Mouse (Mus musculus) bone marrow macrophage, adult 2 months (primary cell): ENCODE measurements around the gene Mettl22.

ENCODE experiments used
- CTCF ChIP-seq: IDR thresholded peaks from 2 replicates; pipeline ENCODE4 v1.5.1; 2012; ENCODE audit warnings: low read depth, mild to moderate bottlenecking, low read length, moderate library complexity
- POLR2A ChIP-seq: IDR thresholded peaks from 2 replicates; pipeline ENCODE4 v1.6.1; 2012; ENCODE audit warnings: mild to moderate bottlenecking, low read depth, low read length, borderline replicate concordance

DNA sequence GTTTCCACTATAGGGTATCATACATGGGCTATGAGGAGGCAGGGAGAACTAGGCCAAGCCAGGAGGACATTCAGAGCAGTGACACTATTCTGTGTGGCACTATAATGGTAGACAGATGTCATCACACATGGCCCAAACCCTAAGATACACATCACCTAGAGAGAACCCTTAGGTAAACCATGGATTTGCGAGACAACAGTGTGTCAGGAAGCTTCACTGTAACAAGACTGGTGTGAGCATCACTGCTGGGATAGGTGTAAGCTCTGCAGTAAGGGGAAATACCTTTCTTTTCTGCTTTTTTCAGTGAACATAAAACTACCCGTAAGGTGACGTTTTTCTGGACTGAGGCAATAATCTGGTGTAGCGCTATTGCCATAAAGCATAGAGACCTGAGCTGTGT, 12.2 kb upstream of the Mettl22 start:
- TF ChIP-seq CTCF, result no peak
- no peak for TF ChIP-seq POLR2A
